In the genomic region with DNA sequence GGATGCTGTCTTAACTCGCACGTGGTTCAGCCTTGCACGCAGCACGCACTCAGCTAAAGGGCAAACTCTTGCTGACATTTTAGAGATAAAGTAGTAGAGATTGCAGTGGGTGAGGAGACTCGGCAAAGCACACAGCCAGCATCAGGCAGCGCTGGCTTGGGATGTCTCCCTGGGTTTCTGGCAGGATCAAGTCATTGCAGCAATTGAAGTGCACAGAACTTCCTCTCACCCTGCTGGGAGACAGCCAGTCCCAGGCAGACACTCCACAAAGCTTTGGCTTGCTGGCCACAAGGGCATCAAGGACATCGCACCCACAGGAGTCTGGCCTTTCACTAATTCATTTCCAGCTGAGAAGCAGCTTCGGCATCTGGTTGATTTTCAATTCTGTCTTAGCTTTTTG, we compare ENCODE assay signal across 9 mouse cellular contexts. TPM values are rescaled to one million over a fixed set of nuclear protein-coding genes. Genes with fewer than 3 reads are reported as not detected.
DNase-seq lines count a peak whose midpoint lies in the region; ATAC-seq lines count a peak whose summit lies in the region.
"Had no signal": no experiment of that assay in that cellular context is flagged by ENCODE, and none has a peak within 500 bp of the region (broad histone marks: within the 10 kb centered on the region; RNA-seq: fewer than 3 reads in every experiment).

No protein-coding gene starts in this region.

- 0 out of 2 replicates have a peak overlapping the region, but pooled peaks have one; percentile 22 for H3K4me2 ChIP-seq in heart, embryonic 14.5 days (ENCODE audit: low read length)
- H3K4me2 ChIP-seq: midbrain, embryonic 12.5 days had no signal

- no peak overlapping the region; the same call in 1 of the 2 replicates for H3K9ac ChIP-seq in heart, embryonic 14.5 days (ENCODE audit: low read length)
- H3K9ac ChIP-seq: midbrain, embryonic 12.5 days had no signal

- no peaks in the 10 kb centered on the region for H3K36me3 ChIP-seq in heart, embryonic 14.5 days (ENCODE audit: control insufficient read depth, insufficient read depth, low read length)
- H3K36me3 ChIP-seq: midbrain, embryonic 12.5 days had no signal

- peak; percentile 52 for ATAC-seq in heart, embryonic 14.5 days (ENCODE audit: insufficient number of reproducible peaks, insufficient read depth, low FRiP score, low read depth)

- 18% methylated on average over 8 of the region's 8 CpGs for WGBS in heart, embryonic 14.5 days

- DNase-seq in ovary, adult 18-20 months (ENCODE audit: low spot score), result peak; percentile 70
- DNase-seq in ovary, postnatal 10 days (ENCODE audit: low spot score), result no peak
- DNase-seq in cerebellum, adult 9-11 months, result peak; percentile 39
- DNase-seq in testis, postnatal 10 days (ENCODE audit: low spot score), result peak; percentile 52
- DNase-seq in natural killer cell, adult 2 months (ENCODE audit: low spot score in 2 of 2), result no peak
- no peak for DNase-seq in spleen, postnatal 36 days (ENCODE audit: low spot score in 2 of 2)

- H3K9me3 ChIP-seq in heart, embryonic 14.5 days (ENCODE audit: control insufficient read depth, low read length), result no peaks in the 10 kb centered on the region
- H3K9me3 ChIP-seq: midbrain, embryonic 12.5 days had no signal

- peaks cover 9 to 19% of the 10 kb centered on the region in 2 experiments for H3K4me1 ChIP-seq in heart, embryonic 14.5 days (ENCODE audit: control insufficient read depth in 2 of 2, insufficient read depth in 2 of 2, low read length in 2 of 2)

- H3K27ac ChIP-seq in heart, embryonic 14.5 days (replicated peaks in 1 of 2; ENCODE audit: control insufficient read depth in 1 of 2, insufficient read depth in 1 of 2, low read depth in 2 of 2, low read length in 2 of 2), result peak overlapping the region in 1 of 2 experiments; percentile 21; a peak in 3 of 4 replicates
- H3K27ac ChIP-seq: midbrain, embryonic 12.5 days had no signal

- H3K27me3 ChIP-seq in heart, embryonic 14.5 days (ENCODE audit: control insufficient read depth, insufficient read depth, low read length), result no peaks in the 10 kb centered on the region
- H3K27me3 ChIP-seq: midbrain, embryonic 12.5 days had no signal

- no peak overlapping the region for H3K4me3 ChIP-seq in heart, embryonic 14.5 days (ENCODE audit: control insufficient read depth in 1 of 2, insufficient read depth in 1 of 2, low read depth in 1 of 2, low read length in 2 of 2)
- H3K4me3 ChIP-seq: midbrain, embryonic 12.5 days had no signal

RNA-seq across cellular contexts. Expression of a gene that starts 27.3 kb away (rescaled TPM):
- not detected in 2 replicates for polyA plus RNA-seq in heart, embryonic 14.5 days (2014; fragmentation: Nextera tagmentation; extraction: Ambion mirVana)
- polyA plus RNA-seq: midbrain, embryonic 12.5 days; stomach, embryonic 14.5 days had no signal

Comparison
In these comparisons a context has a peak if more than half of its experiments do, and no peak if none do; other contexts are left out.
1. DNase-seq: peak in ovary, adult 18-20 months (single experiment), cerebellum, adult 9-11 months (single experiment) and testis, postnatal 10 days (single experiment); none in ovary, postnatal 10 days (single experiment), natural killer cell, adult 2 months (0 of 2) and spleen, postnatal 36 days (0 of 2).